Mouse (Mus musculus) T-cell, adult 66 days (primary cell): ENCODE measurements around the gene Calml3. TPM values are rescaled to one million over a fixed set of nuclear protein-coding genes. Genes with fewer than 3 reads are reported as not detected.

Source experiments
- total RNA-seq, 2 experiments: library from RNA; stranded (reverse); gene quantifications; 3 replicates in 1 of 2; 4 replicates in 1 of 2; pipeline ENCODE4 v1.2.4; 2023

The Calml3 gene
- total RNA-seq: not detected

DNA sequence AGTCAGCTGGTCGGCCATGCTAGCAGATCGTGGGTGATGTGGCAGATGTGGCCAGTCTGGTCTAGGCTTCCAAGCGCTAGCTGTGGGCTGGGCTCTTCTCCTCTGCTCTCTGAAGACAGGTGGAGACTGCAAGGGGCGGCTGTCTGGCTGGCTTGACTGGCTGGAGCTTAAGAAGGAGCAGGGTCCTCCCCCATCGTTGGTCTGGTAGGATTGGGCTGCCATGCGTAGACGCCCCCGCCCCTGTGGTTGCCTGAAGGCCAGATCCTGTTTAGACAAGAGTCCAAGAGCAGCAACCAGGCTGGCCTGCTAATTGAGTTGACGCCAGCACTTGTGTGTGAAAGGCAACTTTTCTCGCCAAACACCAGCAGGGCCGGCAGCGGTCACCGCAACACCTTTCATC lies at the start of gene Calml3:
Gene Calml3 (minus strand): TSS at position 131 of the 400 bp plus-strand sequence.

DNA sequence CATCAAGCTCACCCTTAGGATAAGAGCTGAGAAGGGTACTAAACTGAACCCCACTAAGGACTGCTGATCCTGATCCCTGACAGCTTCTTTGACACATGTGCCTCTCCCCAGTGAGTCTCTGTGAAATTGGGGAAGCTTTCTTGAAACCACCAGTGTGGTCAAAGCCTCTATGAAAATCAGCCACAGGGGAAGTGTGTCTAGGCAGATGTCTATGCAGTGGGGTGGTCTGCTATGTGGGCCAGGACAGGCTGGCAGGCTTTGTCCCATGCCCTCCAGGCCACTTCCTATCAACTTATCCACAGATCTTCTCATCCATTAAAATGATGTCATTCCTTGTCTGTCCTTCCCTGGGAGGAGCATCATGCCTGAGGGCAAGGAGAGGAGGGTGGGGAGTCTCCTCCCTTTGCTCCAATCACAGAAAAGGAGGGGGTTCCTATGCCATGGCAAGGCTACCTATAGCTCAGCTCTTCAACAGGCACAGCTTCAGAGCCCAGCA lies 33.2 kb upstream of the Calml3 start, which contains the start of gene Calm4:
Gene Calm4 (plus strand): TSS at position 446 of the 496 bp plus-strand sequence.

Other genes starting within 250 kb of the Calml3 start
- gene Fam208b, start 193.2 kb downstream of the Calml3 start, total RNA-seq: 10 to 100 TPM; 90.2 to 95.3 TPM
- gene Asb13, start 170.3 kb downstream of the Calml3 start, total RNA-seq: 10 to 100 TPM; 41.2 to 47.3 TPM
- gene Calm4, start 33.4 kb upstream of the Calml3 start, total RNA-seq: not detected
- gene Calm5, start 49.9 kb upstream of the Calml3 start, total RNA-seq: not detected
- gene Net1, start 113.9 kb upstream of the Calml3 start, total RNA-seq: 10 to 100 TPM; 36.2 to 38.0 TPM
- not detected for gene Tubal3, start 114.0 kb upstream of the Calml3 start, total RNA-seq
- not detected for gene Ucn3, start 141.0 kb upstream of the Calml3 start, total RNA-seq
- gene Akr1c14, start 244.7 kb upstream of the Calml3 start, total RNA-seq: not detected